17 mouse cellular contexts compared by ENCODE assay signal in genomic region chr11:84592715-84593339, GRCm38 (mm10).
A peak's percentile ranks its signal among the peaks of the same experiment; 100 is the strongest.
DNase-seq lines count a peak whose midpoint lies in the region; ATAC-seq and TF ChIP-seq lines count a peak whose summit lies in the region.
"Had no signal": no experiment of that assay in that cellular context is flagged by ENCODE, and none has a peak within 500 bp of the region (broad histone marks: within the 10 kb centered on the region; RNA-seq: fewer than 3 reads in every experiment).

No protein-coding gene starts in this region.

- no peak for TF ChIP-seq CTCF in G1E (IDR thresholded peaks at IDR 0.05; ENCODE audit: low read depth, low read length)
- no peak for TF ChIP-seq CTCF in liver, postnatal 0 days (IDR thresholded peaks at IDR 0.05; ENCODE audit: low read depth)

- H3K4me3 ChIP-seq in midbrain, embryonic 14.5 days (replicated peaks; ENCODE audit: low read depth, low read length), result no peak overlapping the region
- no peak overlapping the region for H3K4me3 ChIP-seq in midbrain, embryonic 16.5 days (ENCODE audit: low read depth, low read length)
- peak overlapping the region; percentile 46; the same call in 1 of the 2 replicates for H3K4me3 ChIP-seq in G1E (ENCODE audit: low read depth, low read length)
- no peak overlapping the region for H3K4me3 ChIP-seq in liver, postnatal 0 days (ENCODE audit: low read depth, low read length)
- H3K4me3 ChIP-seq in midbrain, embryonic 11.5 days (ENCODE audit: low read depth, low read length), result no peak overlapping the region
- H3K4me3 ChIP-seq: embryonic facial prominence, embryonic 12.5 days; heart, embryonic 10.5 days; midbrain, embryonic 15.5 days had no signal

- H3K4me2 ChIP-seq in midbrain, embryonic 14.5 days (ENCODE audit: low read length), result no peak overlapping the region
- H3K4me2 ChIP-seq in midbrain, embryonic 16.5 days (ENCODE audit: low read length), result no peak overlapping the region
- peak overlapping the region; percentile 14; the same call in 1 of the 2 replicates for H3K4me2 ChIP-seq in liver, postnatal 0 days (ENCODE audit: low read depth, low read length)
- no peak overlapping the region for H3K4me2 ChIP-seq in midbrain, embryonic 11.5 days
- H3K4me2 ChIP-seq: embryonic facial prominence, embryonic 12.5 days; hindbrain, embryonic 14.5 days; midbrain, embryonic 15.5 days had no signal

- 24% methylated on average over 6 of the region's 6 CpGs for WGBS in midbrain, embryonic 14.5 days
- 29% methylated on average over 6 of the region's 6 CpGs for WGBS in midbrain, embryonic 16.5 days
- WGBS in liver, postnatal 0 days (ENCODE audit: insufficient replicate concordance), result 14% methylated on average over 6 of the region's 6 CpGs
- 33% methylated on average over 6 of the region's 6 CpGs for WGBS in midbrain, embryonic 11.5 days

- no peak overlapping the region for H3K9ac ChIP-seq in midbrain, embryonic 14.5 days (replicated peaks; ENCODE audit: low read length)
- H3K9ac ChIP-seq in midbrain, embryonic 16.5 days (ENCODE audit: low read depth, low read length), result no peak overlapping the region
- H3K9ac ChIP-seq in liver, postnatal 0 days (replicated peaks), result no peak overlapping the region
- no peak overlapping the region for H3K9ac ChIP-seq in midbrain, embryonic 11.5 days (ENCODE audit: low read length)
- H3K9ac ChIP-seq: embryonic facial prominence, embryonic 12.5 days; hindbrain, embryonic 14.5 days; midbrain, embryonic 15.5 days had no signal

- H3K27ac ChIP-seq in midbrain, embryonic 14.5 days (replicated peaks; ENCODE audit: low read depth, low read length), result no peak overlapping the region
- no peak overlapping the region for H3K27ac ChIP-seq in midbrain, embryonic 16.5 days (ENCODE audit: low read length)
- H3K27ac ChIP-seq in liver, postnatal 0 days (ENCODE audit: low read depth), result no peak overlapping the region
- no peak overlapping the region for H3K27ac ChIP-seq in midbrain, embryonic 11.5 days (ENCODE audit: low read depth, low read length)
- H3K27ac ChIP-seq: embryonic facial prominence, embryonic 12.5 days; heart, embryonic 10.5 days; hindbrain, embryonic 14.5 days; midbrain, embryonic 15.5 days had no signal

- no peaks in the 10 kb centered on the region for H3K27me3 ChIP-seq in midbrain, embryonic 14.5 days (ENCODE audit: control insufficient read depth, insufficient read depth, low read length)
- H3K27me3 ChIP-seq in midbrain, embryonic 16.5 days (ENCODE audit: control insufficient read depth, insufficient read depth, low read depth, low read length), result no peaks in the 10 kb centered on the region
- peaks cover 51% of the 10 kb centered on the region for H3K27me3 ChIP-seq in G1E (ENCODE audit: insufficient read depth, low read length)
- H3K27me3 ChIP-seq in liver, postnatal 0 days (ENCODE audit: insufficient read depth, low read length), result 0 out of 2 replicates have a peak, but pooled peaks cover 2% of the 10 kb centered on the region
- no peaks in the 10 kb centered on the region for H3K27me3 ChIP-seq in midbrain, embryonic 11.5 days (ENCODE audit: control insufficient read depth, insufficient read depth, low read length)
- H3K27me3 ChIP-seq: midbrain, embryonic 15.5 days had no signal

- H3K9me3 ChIP-seq in midbrain, embryonic 14.5 days (ENCODE audit: control insufficient read depth, low read length), result no peaks in the 10 kb centered on the region
- no peaks in the 10 kb centered on the region for H3K9me3 ChIP-seq in midbrain, embryonic 16.5 days (replicated peaks; ENCODE audit: control insufficient read depth, low read length, poor library complexity, severe bottlenecking)
- no peaks in the 10 kb centered on the region for H3K9me3 ChIP-seq in G1E (replicated peaks)
- H3K9me3 ChIP-seq in liver, postnatal 0 days (ENCODE audit: low read length), result no peaks in the 10 kb centered on the region
- H3K9me3 ChIP-seq in midbrain, embryonic 11.5 days (ENCODE audit: control insufficient read depth, low read length), result no peaks in the 10 kb centered on the region
- H3K9me3 ChIP-seq: embryonic facial prominence, embryonic 12.5 days; heart, embryonic 10.5 days; midbrain, embryonic 15.5 days had no signal

- peak; percentile 85 for TF ChIP-seq EP300 in liver, postnatal 0 days (IDR thresholded peaks at IDR 0.05; ENCODE audit: low read depth)

- peak; percentile 33 for DNase-seq in midbrain, embryonic 14.5 days
- DNase-seq in G1E (ENCODE audit: low spot score) (peak; percentile 79), liver (peak; percentile 76)
- DNase-seq in liver, postnatal 0 days, result no peak
- DNase-seq in kidney, adult 8-10 months, result no peak
- DNase-seq in midbrain, embryonic 11.5 days (ENCODE audit: low spot score, missing footprints), result no peak
- no peak for DNase-seq in layer of hippocampus, postnatal 10 days (ENCODE audit: low spot score in 2 of 2)
- DNase-seq: cerebellum, adult 9-11 months; heart, postnatal 14 days; retina, postnatal 1 day; thymus, postnatal 25 days had no signal

- no peaks in the 10 kb centered on the region for H3K36me3 ChIP-seq in midbrain, embryonic 14.5 days (ENCODE audit: control insufficient read depth, insufficient read depth, low read length)
- H3K36me3 ChIP-seq in midbrain, embryonic 16.5 days (ENCODE audit: control insufficient read depth, insufficient read depth, low read length), result no peaks in the 10 kb centered on the region
- no peaks in the 10 kb centered on the region for H3K36me3 ChIP-seq in G1E (replicated peaks)
- no peaks in the 10 kb centered on the region for H3K36me3 ChIP-seq in liver, postnatal 0 days (replicated peaks; ENCODE audit: insufficient read depth, low read length)
- no peaks in the 10 kb centered on the region for H3K36me3 ChIP-seq in midbrain, embryonic 11.5 days (ENCODE audit: control insufficient read depth, insufficient read depth, low read length)
- H3K36me3 ChIP-seq: embryonic facial prominence, embryonic 12.5 days; heart, embryonic 10.5 days; midbrain, embryonic 15.5 days had no signal

- H3K4me1 ChIP-seq in midbrain, embryonic 14.5 days (ENCODE audit: control insufficient read depth, insufficient read depth, low read length), result peaks cover 8% of the 10 kb centered on the region
- H3K4me1 ChIP-seq in midbrain, embryonic 16.5 days (ENCODE audit: control insufficient read depth, insufficient read depth, low read length), result no peaks in the 10 kb centered on the region; the same call in 1 of the 2 replicates
- H3K4me1 ChIP-seq in G1E (ENCODE audit: insufficient read depth, low read depth, low read length), result peaks cover 69% of the 10 kb centered on the region
- H3K4me1 ChIP-seq in liver, postnatal 0 days (ENCODE audit: insufficient read depth), result 0 out of 2 replicates have a peak, but pooled peaks cover 4% of the 10 kb centered on the region
- no peaks in the 10 kb centered on the region for H3K4me1 ChIP-seq in midbrain, embryonic 11.5 days (ENCODE audit: control insufficient read depth, insufficient read depth, low read length)
- H3K4me1 ChIP-seq: embryonic facial prominence, embryonic 12.5 days; midbrain, embryonic 15.5 days had no signal

- ATAC-seq in midbrain, embryonic 14.5 days (ENCODE audit: low FRiP score, low TSS enrichment), result no peak
- ATAC-seq in midbrain, embryonic 16.5 days, result no peak
- ATAC-seq in G1E (ENCODE audit: extremely low read depth, insufficient number of reproducible peaks, low FRiP score, poor library complexity, severe bottlenecking), result peak; percentile 93
- ATAC-seq in liver, postnatal 0 days, result peak; percentile 29; the same call in 1 of the 2 replicates
- ATAC-seq in midbrain, embryonic 11.5 days (ENCODE audit: low FRiP score), result no peak
- ATAC-seq: lung, postnatal 0 days; midbrain, embryonic 15.5 days had no signal

Comparison
In these comparisons a context has a peak if more than half of its experiments do, and no peak if none do; other contexts are left out.
1. DNase-seq: peak in midbrain, embryonic 14.5 days (single experiment), G1E (single experiment) and liver (single experiment); none in liver, postnatal 0 days (single experiment), kidney, adult 8-10 months (0 of 2), midbrain, embryonic 11.5 days (single experiment) and layer of hippocampus, postnatal 10 days (0 of 2).
2. ATAC-seq: peak in G1E (single experiment) and liver, postnatal 0 days (single experiment); none in midbrain, embryonic 14.5 days (single experiment), midbrain, embryonic 16.5 days (single experiment) and midbrain, embryonic 11.5 days (single experiment).